Mouse (Mus musculus) urinary bladder, postnatal 14 days (tissue): ENCODE measurements around the gene Ube2d2b.

Experiments
- DNase-seq: peaks from one replicate; pipeline ENCODE4 v3.0.0; 2021; ENCODE audit warnings: low spot score

Ube2d2b gene

GRCm38 (mm10) chr5:107855546-107855945 is 25.6 kb downstream of the Ube2d2b start:
- DNase-seq, result no peak

DNA sequence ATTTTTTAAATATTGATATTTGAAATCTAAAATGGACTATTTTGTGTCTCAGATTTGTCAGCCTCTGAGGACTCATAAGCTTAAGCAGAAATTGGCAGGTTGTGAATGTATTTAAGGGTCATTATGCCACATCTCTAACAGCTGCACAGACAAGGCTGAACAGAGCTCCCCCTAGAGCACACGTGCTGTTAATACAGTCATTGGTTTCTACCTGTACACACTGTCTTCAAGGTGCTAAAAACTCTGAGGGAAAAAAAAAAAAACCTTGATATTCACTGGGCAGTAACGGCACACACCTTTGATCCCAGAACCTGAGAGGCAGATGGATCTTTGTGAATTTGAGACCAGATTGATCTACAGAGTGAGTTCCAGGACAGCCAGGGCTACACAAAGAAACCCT is 29.1 kb downstream of the Ube2d2b start:
- no peak for DNase-seq

DNA sequence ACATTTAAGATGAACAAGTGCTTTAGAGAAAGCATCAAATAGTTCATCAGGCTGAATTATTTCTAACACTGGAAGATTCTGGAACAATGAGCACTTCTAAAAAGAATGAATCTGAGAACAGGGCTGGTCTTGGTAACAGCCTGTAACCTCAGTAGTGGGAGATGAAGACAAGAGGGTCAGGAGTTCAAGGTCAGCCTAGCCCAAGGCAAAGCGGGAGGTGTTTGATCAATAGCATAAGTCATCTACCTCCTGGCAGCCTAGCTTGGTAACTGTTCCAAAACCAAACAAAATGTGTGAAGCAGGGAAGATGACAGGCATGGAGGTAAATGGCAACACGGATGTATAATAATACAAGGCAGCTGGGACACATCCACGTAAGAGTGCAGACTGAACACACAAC is 34.1 kb downstream of the Ube2d2b start:
- no peak for DNase-seq

GRCm38 (mm10) chr5:107866127-107867126 is 36.5 kb downstream of the Ube2d2b start:
- DNase-seq, result peak; percentile 7

GRCm38 (mm10) chr5:107867970-107868904 is 38.3 kb downstream of the Ube2d2b start:
- peak; percentile 68 for DNase-seq

GRCm38 (mm10) chr5:107868905-107869424 is 39.1 kb downstream of the Ube2d2b start:
- peak; percentile 93 for DNase-seq

GRCm38 (mm10) chr5:107869701-107870100 is 39.8 kb downstream of the Ube2d2b start:
- DNase-seq, result no peak

DNA sequence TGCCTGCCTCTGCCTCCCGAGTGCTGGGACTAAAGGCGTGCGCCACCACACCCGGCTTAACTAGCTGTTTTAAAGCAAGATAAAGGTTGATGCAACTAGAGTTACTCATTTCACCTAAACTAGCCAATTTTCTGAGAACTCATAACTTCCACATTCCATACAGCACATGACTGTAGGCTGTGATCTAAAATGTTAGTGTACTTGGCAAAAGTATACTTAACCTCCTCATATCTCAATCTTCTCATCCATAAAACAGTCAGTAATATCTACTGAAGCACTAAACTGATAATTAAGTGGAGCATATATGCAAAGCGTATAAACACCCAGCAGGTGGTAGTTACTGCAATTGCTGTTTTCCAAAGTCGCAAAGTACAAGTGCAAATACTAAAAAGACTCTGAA is 43.4 kb downstream of the Ube2d2b start:
- no peak for DNase-seq

DNA sequence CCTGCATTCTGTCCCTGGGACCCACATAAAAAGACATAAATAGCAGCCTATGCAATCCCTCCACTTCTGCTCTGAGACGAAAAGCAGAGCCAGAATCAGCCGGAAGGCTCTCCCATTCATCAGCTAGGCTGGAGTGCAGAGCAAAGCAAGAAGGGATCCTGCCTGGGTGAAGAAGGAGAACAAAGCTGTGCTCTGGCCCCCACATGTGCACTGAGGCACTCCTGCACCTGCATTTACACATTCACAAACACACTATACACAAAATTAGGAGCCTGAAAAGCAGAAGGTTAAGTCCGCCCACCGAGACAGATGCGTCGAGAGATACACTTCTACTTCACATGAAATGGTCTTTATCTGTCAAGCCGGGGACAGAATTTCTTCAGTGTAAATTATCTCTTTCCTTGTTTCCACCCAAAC is 44.0 kb downstream of the Ube2d2b start:
- DNase-seq, result no peak

GRCm38 (mm10) chr5:107874561-107875260 is 44.8 kb downstream of the Ube2d2b start, which contains the start of gene Evi5:
TSS of gene Evi5 (minus strand) at chr5:107875107.
- no peak for DNase-seq

DNA sequence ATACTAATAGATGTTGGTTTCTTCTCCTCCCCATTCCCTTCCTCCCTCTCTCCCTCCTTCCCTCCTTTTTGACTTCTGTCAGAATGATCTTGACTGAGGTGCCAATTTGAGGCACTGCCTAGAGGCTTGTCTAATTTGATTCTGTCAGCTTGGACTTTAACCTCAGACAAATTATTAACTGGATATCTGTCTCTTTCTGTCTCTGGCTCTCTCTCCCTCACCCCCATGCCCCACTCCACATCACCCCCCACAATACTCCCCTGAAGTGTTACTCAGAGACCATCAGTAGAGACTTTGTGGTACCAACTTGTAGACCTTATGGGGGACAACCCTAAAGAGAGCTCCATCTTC is 45.3 kb downstream of the Ube2d2b start:
- no peak for DNase-seq

DNA sequence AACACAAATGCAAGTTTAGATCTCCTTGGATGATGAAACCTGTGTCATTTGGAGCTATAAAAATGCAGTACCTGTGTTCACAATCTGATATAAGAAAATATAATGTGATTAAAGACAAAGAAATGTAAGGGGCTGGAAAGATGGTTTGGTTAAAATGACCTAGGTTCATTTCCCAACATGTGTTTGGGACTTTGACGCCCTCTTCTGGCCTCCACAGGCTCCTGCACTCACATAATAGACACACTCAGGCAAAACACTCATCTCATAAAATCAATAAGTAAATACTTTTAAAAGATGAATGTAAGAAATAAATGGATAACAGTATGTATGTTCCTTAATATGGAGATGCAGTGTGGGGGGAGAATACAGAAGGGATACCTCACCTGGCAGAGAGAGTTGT is 47.2 kb downstream of the Ube2d2b start:
- no peak for DNase-seq

GRCm38 (mm10) chr5:107880710-107881109 is 50.8 kb downstream of the Ube2d2b start:
- no peak for DNase-seq
